Mouse (Mus musculus) left cerebral cortex, postnatal 36 days (tissue): ENCODE data around the gene Trim7. TPM values are rescaled to one million over a fixed set of nuclear protein-coding genes. Genes with fewer than 3 reads are reported as not detected.
A peak's percentile ranks its signal among the peaks of the same experiment; 100 is the strongest.

Experiments
- DNase-seq, 2 experiments: peaks; one replicate each; pipeline ENCODE4 v3.0.0; 2021 to 2022; ENCODE audit warnings: low spot score in 2 of 2, mixed read lengths in 1 of 2
- intact Hi-C: fragments of 180-260 bp; cut with DNase I; formaldehyde crosslinking; loops from one replicate; pipeline ENCODE4 v1.15.1; 2025
- total RNA-seq, 2 experiments: library from RNA; stranded (reverse); gene quantifications; 2 replicates each; pipeline ENCODE4 v1.2.3; 2021

Gene Trim7
- total RNA-seq, 2 experiments from 2014 or later: 2.5 to 3.0 TPM

DNA sequence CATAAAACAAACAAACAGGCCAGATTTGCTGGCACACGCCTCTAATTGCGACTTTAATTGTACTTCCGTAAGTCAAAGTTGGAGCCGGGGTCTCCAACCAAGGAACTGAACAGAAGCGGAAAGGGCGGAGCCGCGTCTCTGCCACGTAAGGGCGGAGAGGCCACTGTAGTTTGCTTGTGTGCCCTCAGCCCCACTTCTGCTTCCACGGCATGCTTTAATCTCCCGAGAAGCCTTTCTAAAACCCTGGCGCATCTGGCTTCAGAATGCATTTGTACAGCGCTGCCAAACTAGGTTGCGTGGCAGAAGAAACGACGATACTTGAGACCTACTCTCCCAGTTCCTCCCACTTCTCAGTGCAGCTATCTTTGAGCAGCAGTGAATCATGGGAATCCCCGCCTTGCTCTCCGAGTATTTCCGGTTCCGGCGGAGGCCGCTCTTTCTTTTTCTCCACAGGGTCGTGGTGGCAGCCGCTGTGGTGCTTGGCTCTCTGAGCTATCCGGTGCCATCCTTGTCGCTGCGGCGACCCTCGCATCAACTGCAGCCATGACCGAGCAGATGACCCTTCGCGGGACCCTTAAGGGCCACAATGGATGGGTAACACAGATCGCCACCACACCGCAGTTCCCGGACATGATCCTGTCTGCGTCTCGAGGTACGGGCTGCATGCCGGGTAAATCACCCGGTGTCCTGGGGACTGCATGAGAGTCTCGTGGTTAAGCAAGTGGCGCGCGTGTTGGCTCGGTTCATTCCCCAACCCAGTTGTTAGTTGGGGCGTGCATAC is 25.8 kb upstream of the Trim7 start, which contains the start of gene Rack1:
Gene Rack1 (plus strand): TSS at position 412 of the 781 bp plus-strand sequence.
- intact Hi-C loops: loop anchor here (2.0 to 10.0 kb wide), 2 partner anchors 17 to 445 kb away; partner anchors contain the start of genes Mgat1 and Trim41
- DNase-seq: peak; percentile 92

DNA sequence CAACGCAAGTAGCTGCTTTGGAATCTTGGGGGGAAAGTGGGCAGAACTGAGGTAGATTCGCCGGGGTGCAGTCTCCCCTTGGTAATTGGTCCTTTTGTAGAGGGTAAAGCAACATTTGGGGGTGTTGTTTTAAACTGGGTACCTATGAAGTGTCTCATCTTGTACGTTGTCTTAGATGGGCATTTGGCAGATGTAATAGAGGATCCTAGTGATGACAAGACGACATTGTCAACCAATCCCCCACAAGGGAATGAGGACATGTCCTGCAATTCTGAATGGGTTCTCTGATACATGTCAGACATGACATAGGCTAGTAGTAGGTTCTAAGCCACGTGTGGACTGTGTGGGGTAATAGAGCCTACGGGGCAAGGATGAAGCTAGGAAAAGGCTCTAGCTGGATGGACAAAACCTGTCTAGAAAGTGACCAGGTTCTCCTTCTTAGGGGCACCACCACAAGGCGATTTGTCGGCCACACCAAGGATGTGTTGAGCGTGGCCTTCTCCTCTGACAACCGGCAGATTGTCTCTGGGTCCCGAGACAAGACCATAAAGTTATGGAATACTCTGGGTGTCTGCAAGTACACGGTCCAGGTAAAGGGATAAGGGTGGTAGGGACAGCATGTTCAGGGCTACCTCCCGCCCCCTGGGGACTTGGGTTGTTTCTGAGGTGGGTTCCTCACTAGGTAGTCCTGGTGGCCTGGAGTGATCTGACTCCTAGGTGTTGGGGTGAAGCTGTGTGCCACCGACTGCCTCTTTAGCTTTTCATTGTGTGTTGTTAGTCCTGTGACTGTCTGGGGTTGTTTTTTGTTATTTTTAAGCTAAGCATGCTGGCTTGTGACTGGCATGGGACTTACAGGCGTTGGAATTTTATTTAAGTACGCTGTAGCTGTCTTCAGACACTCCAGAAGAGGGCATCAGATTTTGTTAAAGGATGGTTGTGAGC is 23.8 kb upstream of the Trim7 start:
- no peak for DNase-seq
- intact Hi-C loops: loop anchor here (2.0 to 10.0 kb wide), 2 partner anchors 15 to 443 kb away; partner anchors contain the start of genes Mgat1 and Trim41

DNA sequence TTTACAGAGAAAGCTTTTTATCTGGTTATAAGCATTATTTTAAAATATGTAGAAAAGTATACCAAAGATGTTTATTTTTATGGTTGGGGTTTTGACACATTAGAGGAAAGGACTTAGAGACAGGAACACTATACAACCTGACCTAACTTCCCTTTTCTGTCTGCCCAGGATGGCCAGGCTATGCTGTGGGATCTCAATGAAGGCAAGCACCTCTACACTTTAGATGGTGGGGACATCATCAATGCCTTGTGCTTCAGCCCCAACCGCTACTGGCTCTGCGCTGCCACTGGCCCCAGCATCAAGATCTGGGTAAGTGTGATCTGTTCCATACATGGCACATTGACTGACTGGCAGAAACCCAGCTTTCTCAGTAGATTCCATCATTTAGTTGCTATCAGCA is 22.0 kb upstream of the Trim7 start:
- no peak for DNase-seq
- intact Hi-C loops: loop anchor here (10.0 kb wide), 1 partner anchor 441 kb away; the partner anchor contains the start of gene Mgat1

DNA sequence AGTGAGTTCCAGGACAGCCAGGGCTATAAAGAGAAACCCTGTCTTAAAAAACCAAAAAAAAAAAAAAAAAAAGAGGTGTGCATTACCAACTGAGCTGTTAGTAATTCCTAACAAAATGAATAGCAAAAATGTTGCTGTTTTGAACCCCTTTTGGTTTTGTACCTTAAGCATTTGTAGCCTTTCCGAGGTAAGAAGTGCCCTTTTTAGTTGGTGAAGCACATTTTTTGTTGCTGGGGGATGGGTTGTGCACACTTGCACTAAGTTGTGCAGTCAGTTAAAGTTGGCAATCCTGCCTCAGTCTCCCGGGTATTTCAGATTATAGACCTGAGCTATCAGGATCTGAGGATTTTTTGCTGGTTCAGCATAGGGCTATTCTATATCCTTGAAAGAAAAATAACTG is 21.0 kb upstream of the Trim7 start:
- DNase-seq: no peak
- intact Hi-C loops: loop anchor here (10.0 kb wide), 1 partner anchor 440 kb away; the partner anchor contains the start of gene Mgat1

DNA sequence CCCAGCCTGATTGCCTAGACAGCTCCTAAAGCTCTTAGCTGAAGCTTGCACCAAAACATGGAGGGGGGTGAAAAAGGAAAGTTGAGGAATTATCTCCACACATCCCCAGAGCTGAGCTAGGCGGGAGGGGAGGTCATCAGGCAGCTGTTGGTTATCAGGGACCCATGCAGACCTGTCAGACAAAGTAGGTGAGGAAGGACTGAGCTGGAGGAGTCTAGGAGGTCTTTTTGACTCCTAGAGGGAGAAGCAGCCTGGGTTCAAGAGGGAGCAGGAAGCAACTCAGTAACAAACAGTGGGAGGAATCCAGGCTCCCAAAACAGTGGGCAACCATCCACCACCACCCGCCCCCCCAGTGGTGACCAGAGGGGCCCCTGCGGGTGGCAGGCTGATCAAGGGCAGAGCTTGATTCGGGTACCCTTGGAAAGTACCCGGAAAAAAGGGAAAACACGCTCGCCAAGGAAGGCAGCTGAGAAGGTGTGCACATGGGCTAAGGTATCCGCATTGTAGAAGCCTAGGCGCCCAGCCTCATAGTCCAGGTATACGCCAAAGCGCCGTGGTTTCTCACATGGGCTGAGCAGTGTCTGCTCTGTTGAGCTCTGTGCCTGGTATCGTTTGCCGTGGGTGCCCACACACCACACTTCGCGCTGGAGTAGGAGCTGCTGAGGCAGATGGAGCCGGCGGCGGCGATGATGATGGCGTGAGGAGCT is 18.9 kb upstream of the Trim7 start:
- intact Hi-C loops: loop anchor here (10.0 kb wide), 1 partner anchor 438 kb away; the partner anchor contains the start of gene Mgat1
- peak in 1 of 2 experiments; percentile 56 for DNase-seq

DNA sequence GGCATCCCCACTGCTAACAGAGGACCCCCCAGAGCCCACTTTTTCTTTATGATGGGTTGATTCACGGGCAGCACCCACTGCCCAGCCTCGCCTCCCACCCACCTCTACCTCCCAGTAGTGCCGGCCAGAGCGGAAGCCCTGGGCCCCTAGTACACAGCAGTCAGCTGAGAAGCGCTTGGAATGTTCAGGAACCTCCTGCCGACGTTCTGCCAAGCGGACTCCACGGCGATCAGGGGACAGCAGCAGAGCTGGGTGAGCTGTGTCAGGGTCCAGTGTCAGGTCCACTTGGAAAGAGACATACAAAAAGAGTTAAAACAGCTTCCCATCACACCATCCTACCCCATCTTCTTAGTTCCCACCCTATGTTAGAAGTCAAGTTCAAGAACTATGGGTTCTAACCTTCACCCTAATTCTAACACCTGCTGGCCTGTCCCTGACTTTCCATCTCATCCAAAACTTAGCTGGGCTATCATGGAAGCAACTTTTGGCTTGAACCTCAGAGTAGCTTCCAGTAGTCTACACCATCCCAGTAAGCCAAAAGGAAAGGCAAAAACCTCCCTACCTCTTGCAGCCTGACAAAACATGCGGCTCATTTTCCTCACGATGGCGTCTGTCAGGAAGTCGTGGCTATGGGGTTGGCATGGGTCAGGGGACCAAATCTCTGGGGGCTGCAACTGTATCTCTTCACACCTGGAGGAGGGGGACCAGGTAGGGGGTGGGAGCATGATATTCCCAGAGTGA is 18.2 kb upstream of the Trim7 start:
- peak in 1 of 2 experiments; percentile 59 for DNase-seq
- intact Hi-C loops: loop anchor here (10.0 kb wide), 1 partner anchor 437 kb away; the partner anchor contains the start of gene Mgat1

DNA sequence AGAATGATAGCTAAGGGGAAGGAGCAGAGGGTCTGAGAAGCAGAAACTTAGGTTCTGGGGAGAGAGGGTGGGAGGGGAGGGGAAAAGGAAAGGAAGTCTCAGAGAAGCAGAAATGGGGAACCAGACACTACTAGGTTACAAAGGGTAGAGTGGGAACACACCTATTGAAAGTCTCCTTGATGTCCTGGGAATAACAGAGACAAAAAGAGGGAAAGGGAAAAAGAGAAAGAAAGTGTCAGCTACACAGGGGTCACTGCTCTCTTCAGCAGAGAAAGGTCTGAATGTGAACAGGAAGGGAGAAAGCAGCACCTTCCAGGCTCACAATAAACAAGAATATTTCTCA is 17.7 kb upstream of the Trim7 start:
- intact Hi-C loops: loop anchor here (10.0 kb wide), 1 partner anchor 437 kb away; the partner anchor contains the start of gene Mgat1

DNA sequence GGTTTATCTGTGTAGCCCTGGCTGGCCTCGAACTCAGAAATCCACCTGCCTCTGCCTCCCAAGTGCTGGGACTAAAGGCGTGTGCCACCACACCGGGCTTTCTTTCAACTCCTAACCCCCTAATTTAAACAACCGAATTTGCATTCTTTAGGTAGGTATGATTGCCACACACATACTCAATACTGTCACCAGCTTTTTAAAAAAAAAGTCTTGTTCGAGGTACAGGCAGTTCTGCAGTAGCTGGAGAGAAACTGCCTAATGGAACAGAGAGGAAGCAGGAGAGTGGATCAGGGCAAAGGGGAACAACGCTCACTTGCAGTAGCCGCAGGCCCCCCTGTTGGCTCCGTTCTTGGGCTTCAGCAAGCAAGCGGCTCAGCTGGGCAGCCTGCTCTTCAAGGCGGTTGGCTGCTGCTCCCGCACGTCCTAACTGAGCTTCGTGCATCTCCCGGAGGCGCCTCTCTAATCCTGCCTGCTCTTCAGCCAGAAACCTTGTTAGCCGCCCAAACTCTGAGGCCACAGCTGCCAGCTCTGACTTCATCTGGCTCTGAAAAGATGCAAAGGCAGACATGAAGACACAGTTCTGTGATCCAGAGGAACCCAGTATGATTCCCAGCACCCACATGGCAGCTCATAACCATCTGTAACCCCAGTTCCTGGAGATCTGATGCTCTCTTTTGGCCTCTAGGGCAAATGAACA is 17.1 kb upstream of the Trim7 start:
- intact Hi-C loops: loop anchor here (10.0 kb wide), 1 partner anchor 436 kb away; the partner anchor contains the start of gene Mgat1

More for the DNA sequence above, 17.7 kb upstream of the Trim7 start:
- DNase-seq: no peak

DNA sequence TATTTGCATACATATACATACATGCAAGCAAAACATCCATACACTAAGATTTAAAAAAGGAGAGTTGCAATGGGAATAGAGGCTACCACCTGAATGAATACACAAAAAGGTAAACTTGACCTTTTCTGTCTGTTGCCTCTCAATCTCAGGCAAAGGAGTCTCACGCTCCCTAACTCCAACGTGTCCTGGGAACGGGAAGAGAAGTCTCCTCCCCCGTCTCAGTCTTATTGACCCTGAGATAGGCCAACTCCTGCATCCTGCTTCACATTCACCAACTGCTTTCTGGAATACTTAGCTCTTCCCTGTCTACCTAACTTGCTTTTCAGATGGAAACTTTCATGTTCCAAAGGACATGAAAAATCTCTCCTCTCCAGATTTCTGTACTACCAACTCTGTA is 16.5 kb upstream of the Trim7 start:
- DNase-seq: no peak
- intact Hi-C loops: loop anchor here (10.0 kb wide), 1 partner anchor 435 kb away; the partner anchor contains the start of gene Mgat1

More for the DNA sequence above, 17.1 kb upstream of the Trim7 start:
- no peak for DNase-seq

DNA sequence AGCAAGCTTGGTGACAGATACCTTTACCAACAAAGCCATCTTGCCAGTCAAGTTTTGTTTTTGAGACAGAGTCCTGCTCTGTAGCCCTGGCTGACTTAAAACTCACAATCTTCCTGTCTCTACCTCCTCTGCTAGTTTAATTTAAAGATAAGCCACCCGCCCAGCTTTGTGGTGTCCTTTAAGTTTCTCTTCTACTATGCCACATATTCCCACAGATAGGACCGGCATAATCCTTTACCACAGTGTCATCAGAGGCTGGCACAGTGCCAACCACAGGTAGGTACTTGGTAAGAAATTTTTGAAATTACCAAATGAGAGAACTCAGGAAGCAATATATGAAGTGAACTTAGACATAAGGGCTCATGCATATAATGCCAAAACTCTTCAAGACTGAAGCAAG is 15.8 kb upstream of the Trim7 start:
- no peak for DNase-seq
- intact Hi-C loops: no loop called here

DNA sequence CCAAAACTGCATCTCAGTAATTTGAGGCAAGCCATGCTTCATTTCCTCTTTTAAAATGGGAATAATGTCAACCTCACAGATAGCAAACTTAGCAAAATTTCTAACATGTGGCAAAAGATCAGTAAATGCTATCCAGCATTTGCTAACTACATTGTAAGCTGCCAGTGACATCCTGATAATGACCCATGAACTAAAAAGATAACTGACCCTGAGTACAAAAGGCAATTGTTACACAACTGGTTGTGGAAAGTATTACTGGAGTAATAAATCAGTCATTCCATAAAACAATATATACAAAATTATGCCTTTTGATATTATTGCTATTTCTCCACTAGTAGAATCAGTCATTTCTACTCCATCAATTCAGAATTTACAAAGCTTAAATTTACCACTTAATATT is 12.2 kb upstream of the Trim7 start:
- intact Hi-C loops: no loop called here
- no peak for DNase-seq

DNA sequence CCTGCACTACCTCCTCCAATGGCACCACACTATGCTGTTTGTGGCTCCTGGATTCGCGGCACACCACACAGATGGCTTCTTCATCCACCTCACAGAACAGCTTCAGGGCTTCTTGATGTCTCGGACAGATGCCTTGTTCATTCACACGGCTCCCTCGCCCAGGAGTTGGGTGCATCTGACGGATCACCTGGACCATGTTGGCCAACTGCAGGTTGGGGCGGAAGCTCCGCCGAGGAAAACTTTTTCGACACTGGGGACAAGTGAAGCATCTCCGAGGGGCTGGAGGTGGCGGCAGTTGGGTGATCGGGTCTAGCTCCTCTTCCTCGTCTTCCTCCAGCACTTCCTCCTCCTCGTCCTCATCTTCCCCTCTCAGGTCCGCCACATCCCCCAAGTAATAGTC is 10.1 kb upstream of the Trim7 start:
- intact Hi-C loops: loop anchor here (2.0 to 5.0 kb wide), 2 partner anchors 15 to 386 kb away; partner anchors contain the start of genes Rack1 and Zfp62
- DNase-seq: no peak

DNA sequence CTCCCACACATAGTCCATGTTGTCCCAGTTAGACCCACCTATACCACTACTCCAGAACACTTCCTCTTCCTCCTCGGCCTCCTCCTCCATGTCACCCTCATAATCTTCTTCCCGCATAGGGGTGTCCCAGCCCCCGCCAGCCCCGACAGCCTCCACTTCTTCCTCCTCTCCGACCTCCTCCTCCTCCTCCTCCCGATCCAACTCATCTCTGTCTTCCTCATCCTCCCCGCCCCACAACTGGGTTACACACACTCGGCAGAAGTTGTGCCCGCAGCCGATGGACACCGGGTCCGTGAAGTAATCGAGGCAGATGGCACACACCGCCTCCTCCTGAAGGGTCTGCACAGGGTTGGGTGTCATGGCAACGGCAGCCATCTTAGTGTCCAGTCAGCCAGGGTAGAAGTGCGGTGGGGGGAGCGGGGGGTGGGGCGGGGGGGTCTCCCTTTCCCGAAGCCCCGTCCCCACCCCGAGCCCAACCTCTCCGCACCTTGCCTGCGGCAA is 9.6 kb upstream of the Trim7 start:
- intact Hi-C loops: loop anchor here (2.0 to 5.0 kb wide), 2 partner anchors 16 to 386 kb away; partner anchors contain the start of genes Rack1 and Zfp62
- DNase-seq: peak; percentile 28 to 47

DNA sequence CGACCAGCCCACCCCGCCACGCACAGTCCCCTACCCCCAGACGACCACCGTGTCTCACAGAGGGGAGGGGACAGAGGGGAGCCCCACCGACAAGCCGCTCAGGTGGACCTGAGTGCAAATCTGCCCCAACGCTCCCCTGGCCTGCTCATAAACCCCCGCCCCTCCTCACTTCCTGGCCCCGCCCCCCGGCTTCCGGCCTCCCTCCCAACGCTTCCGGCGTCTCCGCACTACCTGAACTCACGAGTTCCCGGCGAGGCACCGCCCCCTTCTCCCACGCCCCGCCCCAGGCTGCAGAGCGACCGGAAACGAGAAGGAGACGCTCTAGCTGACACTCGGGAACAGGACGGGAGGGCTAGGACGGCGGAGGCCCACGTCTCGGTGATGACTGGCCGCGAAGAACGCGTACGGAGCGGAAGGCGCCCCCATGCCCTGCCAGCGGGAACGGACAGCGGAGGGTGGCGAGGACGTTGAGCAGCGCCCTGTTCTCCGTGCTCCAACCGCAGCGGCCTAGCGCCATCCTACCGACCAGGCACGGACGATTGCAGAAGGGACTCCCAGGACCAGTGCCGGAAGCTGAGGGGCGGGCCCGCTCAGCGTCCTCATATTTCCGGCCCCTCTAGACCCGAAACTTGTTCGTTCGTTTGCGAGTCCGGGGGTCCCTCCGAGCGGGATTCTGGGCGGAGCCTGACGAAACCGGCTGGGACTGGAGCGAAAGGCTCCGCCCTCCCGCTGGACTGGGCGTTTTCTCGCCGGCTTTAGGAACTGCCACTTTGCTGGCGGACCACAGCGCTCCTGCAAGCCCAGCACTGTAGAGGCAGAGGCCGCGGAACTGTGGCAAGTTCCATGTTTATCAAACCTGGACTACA is 8.9 kb upstream of the Trim7 start, which contains the start of gene Trim41:
Gene Trim41 (minus strand): TSS at position 554 of the 866 bp plus-strand sequence.
- DNase-seq: peak; percentile 99
- intact Hi-C loops: loop anchor here (2.0 to 5.0 kb wide), 2 partner anchors 16 to 385 kb away; partner anchors contain the start of genes Rack1 and Zfp62

DNA sequence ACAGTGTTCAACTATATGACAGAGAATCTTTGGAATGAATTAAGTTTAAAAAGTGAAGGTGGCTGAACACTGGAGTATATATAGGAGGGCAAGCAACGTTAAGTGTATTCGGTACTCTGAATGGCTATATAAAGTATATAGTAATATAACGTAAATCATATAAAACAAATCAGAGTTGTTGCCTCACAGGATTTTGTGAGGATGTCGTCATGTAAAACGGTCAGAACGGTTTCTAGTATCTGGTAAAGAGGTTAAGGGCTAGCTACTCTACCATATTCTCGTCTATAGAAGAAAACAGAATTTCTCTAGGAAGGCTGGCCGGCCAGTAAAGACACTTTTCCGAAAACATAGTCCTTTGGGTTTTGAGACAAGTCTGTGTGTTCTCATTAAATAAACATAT is 8.1 kb upstream of the Trim7 start:
- DNase-seq: no peak
- intact Hi-C loops: loop anchor here (1.0 to 5.0 kb wide), 4 partner anchors 17 to 385 kb away; partner anchors contain the start of genes Rack1 and Zfp62

DNA sequence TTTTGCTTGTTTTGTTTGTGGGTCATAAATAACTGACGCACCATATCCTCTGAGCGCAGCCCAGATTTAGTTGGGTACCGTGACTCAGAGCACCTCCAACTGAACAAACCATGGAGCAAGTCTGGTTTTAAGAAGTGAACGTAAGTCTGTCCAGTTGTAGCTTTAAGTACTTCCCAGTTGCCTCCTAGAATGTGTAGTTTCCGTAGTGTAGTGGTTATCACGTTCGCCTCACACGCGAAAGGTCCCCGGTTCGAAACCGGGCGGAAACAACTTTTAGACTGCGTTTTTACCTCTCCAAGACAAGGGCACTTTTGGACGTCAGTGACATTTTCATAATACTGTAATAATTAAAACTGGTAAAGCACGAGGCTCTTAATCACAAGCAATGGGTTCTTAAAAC is 7.6 kb upstream of the Trim7 start:
- peak; percentile 73 to 81 for DNase-seq
- intact Hi-C loops: loop anchor here (1.0 to 5.0 kb wide), 3 partner anchors 16 to 384 kb away; partner anchors contain the start of gene Zfp62
